21 mouse cellular contexts compared by ENCODE assay signal in genomic region chr3:119243181-119243580, GRCm38 (mm10).
"Had no signal": no experiment of that assay in that cellular context is flagged by ENCODE, and none has a peak within 500 bp of the region (broad histone marks: within the 10 kb centered on the region; RNA-seq: fewer than 3 reads in every experiment).

No protein-coding gene starts in this region.

- DNase-seq: liver, postnatal 0 days; lung, adult 2 months; lung, postnatal 14 days; lung, postnatal 4 days; midbrain, embryonic 14.5 days; retina, postnatal 1 day; right cerebral cortex, adult 18-20 months; right cerebral cortex, postnatal 25 days; right cerebral cortex, postnatal 4 days; spleen, adult 18-20 months; thymus, adult 18-20 months; thymus, postnatal 14 days; thymus, postnatal 36 days had no signal

- H3K9me3 ChIP-seq: lung, embryonic 15.5 days; midbrain, embryonic 10.5 days; midbrain, embryonic 12.5 days; neural tube, embryonic 13.5 days; neural tube, embryonic 15.5 days had no signal

- H3K27me3 ChIP-seq: lung, embryonic 15.5 days; midbrain, embryonic 12.5 days; neural tube, embryonic 13.5 days; neural tube, embryonic 15.5 days had no signal

- ATAC-seq: liver, postnatal 0 days; lung, postnatal 0 days; midbrain, embryonic 16.5 days had no signal

- H3K9ac ChIP-seq: liver, postnatal 0 days; lung, embryonic 15.5 days; midbrain, embryonic 12.5 days; neural tube, embryonic 13.5 days; neural tube, embryonic 15.5 days had no signal

- H3K4me1 ChIP-seq: lung, embryonic 15.5 days; midbrain, embryonic 10.5 days; midbrain, embryonic 12.5 days; neural tube, embryonic 13.5 days; neural tube, embryonic 15.5 days had no signal

- H3K4me3 ChIP-seq: lung, embryonic 15.5 days; midbrain, embryonic 10.5 days; midbrain, embryonic 12.5 days; myocyte; neural tube, embryonic 13.5 days; neural tube, embryonic 15.5 days had no signal

- H3K27ac ChIP-seq: lung, embryonic 15.5 days; midbrain, embryonic 10.5 days; midbrain, embryonic 12.5 days; neural tube, embryonic 13.5 days; neural tube, embryonic 15.5 days had no signal

- H3K36me3 ChIP-seq: lung, embryonic 15.5 days; midbrain, embryonic 10.5 days; midbrain, embryonic 12.5 days; neural tube, embryonic 13.5 days; neural tube, embryonic 15.5 days had no signal

- H3K4me2 ChIP-seq: lung, embryonic 15.5 days; midbrain, embryonic 12.5 days; neural tube, embryonic 13.5 days; neural tube, embryonic 15.5 days had no signal
